Mouse (Mus musculus) ES-E14 (cell line): ENCODE measurements at regions not wholly inside any gene's neighbourhood (a gene's known extent, or its start where the extent isn't known, plus 50 kb on each side); places are given as distances from the start of the nearest gene placed in this dataset.
A peak's percentile ranks its signal among the peaks of the same experiment; 100 is the strongest.

ENCODE experiments used
- DNase-seq: peaks from one replicate; pipeline ENCODE4 v3.0.0-alpha.2; 2013; ENCODE audit warnings: low read depth, low spot score
- H3K27ac ChIP-seq: 2 replicates; pipeline ENCODE4 v1.5.1; 2012; ENCODE audit warnings: low read depth, mild to moderate bottlenecking, low read length, moderate library complexity, mixed read lengths; ENCODE audit not compliant: poor library complexity, insufficient read depth, severe bottlenecking
- H3K36me3 ChIP-seq: 2 replicates; pipeline ENCODE4 v1.6.1; 2012; ENCODE audit warnings: mild to moderate bottlenecking, low read length, moderate library complexity, mixed read lengths; ENCODE audit not compliant: control insufficient read depth, poor library complexity, insufficient read depth, severe bottlenecking
- H3K4me1 ChIP-seq, 2 experiments: fragments of 150-350 bp in 1 of 2; sonication (generic) in 1 of 2; 2 replicates each; pipeline ENCODE4 v1.6.1; 2012; ENCODE audit warnings: low read length in 2 of 2, mild to moderate bottlenecking in 1 of 2, mixed read lengths in 1 of 2; ENCODE audit not compliant: control insufficient read depth in 2 of 2, insufficient read depth in 2 of 2, poor library complexity in 1 of 2
- H3K4me3 ChIP-seq, 2 experiments: fragments of 150-350 bp in 1 of 2; sonication (generic) in 1 of 2; 2 replicates each; pipeline ENCODE4 v1.5.1; 2012; ENCODE audit warnings: low read length in 2 of 2, low read depth in 1 of 2, mild to moderate bottlenecking in 1 of 2, mixed read lengths in 1 of 2; ENCODE audit not compliant: insufficient read depth in 1 of 2, poor library complexity in 1 of 2, severe bottlenecking in 1 of 2
- H3K9ac ChIP-seq: 2 replicates; pipeline ENCODE4 v1.6.1; 2012; ENCODE audit warnings: low read depth, mild to moderate bottlenecking, low read length, mixed read lengths; ENCODE audit not compliant: poor library complexity, insufficient read depth, severe bottlenecking
- H3K9me3 ChIP-seq: fragments of 150-350 bp; sonication (generic); 2 replicates; pipeline ENCODE4 v1.6.1; 2012; ENCODE audit warnings: low read depth, mild to moderate bottlenecking, low read length; ENCODE audit not compliant: control insufficient read depth, insufficient read depth
- CHD2 ChIP-seq: IDR thresholded peaks from 2 replicates; pipeline ENCODE4 v1.6.1; 2014; ENCODE audit warnings: mild to moderate bottlenecking, low read depth, low read length, inconsistent platforms
- HCFC1 ChIP-seq: IDR thresholded peaks from 2 replicates; pipeline ENCODE4 v1.6.1; 2012; ENCODE audit warnings: low read length, inconsistent platforms, borderline replicate concordance; ENCODE audit not compliant: insufficient read depth
- MAFK ChIP-seq: IDR thresholded peaks from 2 replicates; pipeline ENCODE4 v1.6.1; 2014; ENCODE audit warnings: mild to moderate bottlenecking, low read depth, low read length, inconsistent platforms; ENCODE audit not compliant: insufficient read depth
- ZC3H11A ChIP-seq: IDR thresholded peaks from 2 replicates; pipeline ENCODE4 v1.6.1; 2012; ENCODE audit warnings: low read depth, mild to moderate bottlenecking, inconsistent platforms, low read length, borderline replicate concordance
- ZNF384 ChIP-seq: IDR thresholded peaks from 2 replicates; pipeline ENCODE4 v1.6.1; 2012; ENCODE audit warnings: low read depth, low read length, inconsistent platforms
- in situ Hi-C, 2 experiments: fragments of 600-800 bp; cut with MboI; formaldehyde crosslinking; loops; one replicate each; pipeline ENCODE4 v1.15.1; 2025; ENCODE audit warnings: low sequenced_read_pairs in 2 of 2, inconsistent platforms in 1 of 2; ENCODE audit not compliant: unreplicated experiment in 2 of 2

GRCm38 (mm10) chr9:25021095-25021691 is 68.0 kb upstream of the Gm10181 start:
- in situ Hi-C loops, result no loop called here

GRCm38 (mm10) chr9:25022439-25022838 is 66.8 kb upstream of the Gm10181 start:
- no peak overlapping the region for H3K4me3 ChIP-seq
- no peak for DNase-seq
- no peaks in the 10 kb centered on the region for H3K4me1 ChIP-seq

More at GRCm38 (mm10) chr9:25021095-25021691, 68.0 kb upstream of the Gm10181 start:
- no peak overlapping the region for H3K27ac ChIP-seq
- no peaks in the 10 kb centered on the region for H3K4me1 ChIP-seq
- no peak overlapping the region for H3K4me3 ChIP-seq
- no peak for DNase-seq
- no peak overlapping the region for H3K9ac ChIP-seq
- no peaks in the 10 kb centered on the region for H3K36me3 ChIP-seq
- TF ChIP-seq HCFC1 (no peak), ZC3H11A (no peak), MAFK (no peak), ZNF384 (no peak), CHD2 (no peak)
- H3K9me3 ChIP-seq, result no peaks in the 10 kb centered on the region

GRCm38 (mm10) chr9:25024486-25024885 is 64.7 kb upstream of the Gm10181 start:
- Histone ChIP-seq H3K9me3 (no peaks in the 10 kb centered on the region), H3K4me1 (no peaks in the 10 kb centered on the region), H3K36me3 (no peaks in the 10 kb centered on the region), H3K9ac (no peak overlapping the region), H3K27ac (no peak overlapping the region), H3K4me3 (no peak overlapping the region)
- TF ChIP-seq MAFK (no peak), CHD2 (no peak), ZNF384 (no peak), HCFC1 (no peak), ZC3H11A (no peak)
- in situ Hi-C loops, result no loop called here
- peak; percentile 13 for DNase-seq

More at GRCm38 (mm10) chr9:25022439-25022838, 66.8 kb upstream of the Gm10181 start:
- Histone ChIP-seq H3K9me3 (no peaks in the 10 kb centered on the region), H3K36me3 (no peaks in the 10 kb centered on the region), H3K27ac (no peak overlapping the region), H3K9ac (no peak overlapping the region)
- in situ Hi-C loops, result no loop called here
- TF ChIP-seq ZC3H11A (no peak), HCFC1 (no peak), MAFK (no peak), ZNF384 (no peak), CHD2 (no peak)

- H3K27ac ChIP-seq, result no peak overlapping the region
- in situ Hi-C loops, result no loop called here
- no peaks in the 10 kb centered on the region for H3K9me3 ChIP-seq
- peak; percentile 63 for DNase-seq
- H3K9ac ChIP-seq, result no peak overlapping the region
- TF ChIP-seq ZNF384 (no peak), MAFK (no peak), ZC3H11A (peak; percentile 62; the same call in 1 of the 2 replicates)
- no peak overlapping the region for H3K4me3 ChIP-seq
- no peaks in the 10 kb centered on the region for H3K36me3 ChIP-seq
- H3K4me1 ChIP-seq, result no peaks in the 10 kb centered on the region
These were observed 61.6 kb upstream of the Gm10181 start for GRCm38 (mm10) chr9:25027581-25027980.

GRCm38 (mm10) chr9:25028305-25028704 is 60.9 kb upstream of the Gm10181 start:
- in situ Hi-C loops, result no loop called here
- no peak for DNase-seq
- Histone ChIP-seq H3K9me3 (no peaks in the 10 kb centered on the region), H3K9ac (no peak overlapping the region), H3K36me3 (no peaks in the 10 kb centered on the region), H3K4me3 (no peak overlapping the region), H3K27ac (no peak overlapping the region), H3K4me1 (no peaks in the 10 kb centered on the region)
- TF ChIP-seq HCFC1 (no peak), CHD2 (no peak), MAFK (no peak), ZNF384 (no peak), ZC3H11A (no peak)
